Mouse (Mus musculus) thymus, postnatal 25 days (tissue): ENCODE results near the gene Ddc.

Experiments used
- DNase-seq: peaks from one replicate; pipeline ENCODE4 v3.0.0; 2022

The Ddc gene

GRCm38 (mm10) chr11:11841590-11841989 is 56.4 kb downstream of the Ddc start:
- DNase-seq: no peak

- DNase-seq: no peak
Measured at GRCm38 (mm10) chr11:11840746-11841145, 57.2 kb downstream of the Ddc start.

- no peak for DNase-seq
Measured at GRCm38 (mm10) chr11:11839874-11840273, 58.1 kb downstream of the Ddc start.

GRCm38 (mm10) chr11:11837384-11837783 is 60.6 kb downstream of the Ddc start:
- DNase-seq: no peak

- no peak for DNase-seq
Measured at GRCm38 (mm10) chr11:11836713-11837370, 61.1 kb downstream of the Ddc start.

GRCm38 (mm10) chr11:11836262-11836661 is 61.7 kb downstream of the Ddc start:
- no peak for DNase-seq

GRCm38 (mm10) chr11:11835791-11836190 is 62.2 kb downstream of the Ddc start:
- no peak for DNase-seq

GRCm38 (mm10) chr11:11835361-11835760 is 62.6 kb downstream of the Ddc start:
- DNase-seq: no peak

- no peak for DNase-seq
Measured at GRCm38 (mm10) chr11:11833100-11833499, 64.8 kb downstream of the Ddc start.

GRCm38 (mm10) chr11:11832755-11833084 is 65.2 kb downstream of the Ddc start:
- no peak for DNase-seq

- no peak for DNase-seq
Measured at GRCm38 (mm10) chr11:11831940-11832754, 65.8 kb downstream of the Ddc start.

- DNase-seq: no peak
Measured at GRCm38 (mm10) chr11:11831526-11831925, 66.4 kb downstream of the Ddc start.

- no peak for DNase-seq
Measured at GRCm38 (mm10) chr11:11830884-11831495, 67.0 kb downstream of the Ddc start.

GRCm38 (mm10) chr11:11829161-11830000 is 68.6 kb downstream of the Ddc start:
- no peak for DNase-seq

GRCm38 (mm10) chr11:11828761-11829160 is 69.2 kb downstream of the Ddc start:
- DNase-seq: no peak

GRCm38 (mm10) chr11:11828251-11828650 is 69.7 kb downstream of the Ddc start:
- no peak for DNase-seq

GRCm38 (mm10) chr11:11826475-11826874 is 71.5 kb downstream of the Ddc start:
- DNase-seq: no peak

GRCm38 (mm10) chr11:11825670-11826069 is 72.3 kb downstream of the Ddc start:
- no peak for DNase-seq

GRCm38 (mm10) chr11:11824970-11825635 is 72.8 kb downstream of the Ddc start:
- no peak for DNase-seq

GRCm38 (mm10) chr11:11823980-11824911 is 73.7 kb downstream of the Ddc start:
- no peak for DNase-seq
